In the genomic region with DNA sequence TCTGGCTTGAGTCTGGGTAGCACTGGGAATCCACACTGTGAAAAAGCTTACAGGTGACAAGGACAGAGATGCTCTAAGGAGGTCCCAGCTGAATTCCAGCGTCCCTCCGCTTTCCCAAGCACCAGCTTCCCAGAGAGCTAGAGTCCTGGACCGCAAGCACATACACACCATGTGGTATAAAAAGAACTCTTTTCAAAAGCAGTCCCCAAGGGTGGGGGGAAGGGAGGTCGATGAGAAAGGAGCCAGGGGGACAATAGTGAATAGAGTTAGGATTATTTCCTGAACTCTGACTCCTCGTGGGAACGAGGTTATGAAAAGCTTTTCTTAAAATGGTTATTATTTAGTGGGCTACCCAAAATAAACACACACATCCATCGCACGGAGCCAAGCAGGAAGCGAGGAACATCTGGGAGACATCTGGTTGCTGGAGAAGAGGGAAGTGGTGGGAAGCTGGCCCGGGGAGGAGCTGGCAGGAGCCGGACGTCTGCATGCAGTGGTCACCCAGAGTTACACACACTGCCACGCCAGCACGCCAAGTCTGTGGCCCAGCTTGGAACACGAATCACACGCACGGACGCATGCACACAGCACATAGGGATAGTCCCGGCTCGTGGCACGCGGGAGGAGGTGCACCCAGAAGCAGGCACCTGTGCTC, we compare ENCODE assay signal across 9 mouse cellular contexts. TPM values are rescaled to one million over a fixed set of nuclear protein-coding genes. Genes with fewer than 3 reads are reported as not detected.
DNase-seq lines count a peak whose midpoint lies in the region; ATAC-seq and TF ChIP-seq lines count a peak whose summit lies in the region.
"Had no signal": no experiment of that assay in that cellular context is flagged by ENCODE, and none has a peak within 500 bp of the region (broad histone marks: within the 10 kb centered on the region; RNA-seq: fewer than 3 reads in every experiment).

No protein-coding gene starts in this region.

- H3K27me3 ChIP-seq in liver, embryonic 12.5 days (replicated peaks): peaks cover 81% of the 10 kb centered on the region
- peaks cover 12% of the 10 kb centered on the region for H3K27me3 ChIP-seq in liver, postnatal 0 days (ENCODE audit: insufficient read depth, low read length)
- no peaks in the 10 kb centered on the region for H3K27me3 ChIP-seq in forebrain, postnatal 0 days (ENCODE audit: insufficient read depth, low read length)
- H3K27me3 ChIP-seq in hindbrain, embryonic 10.5 days (ENCODE audit: insufficient read depth, poor library complexity, severe bottlenecking): peaks cover 80% of the 10 kb centered on the region
- H3K27me3 ChIP-seq in limb, embryonic 11.5 days (ENCODE audit: control insufficient read depth, insufficient read depth, low read length): no peaks in the 10 kb centered on the region
- H3K27me3 ChIP-seq in stomach, postnatal 0 days (ENCODE audit: control insufficient read depth, insufficient read depth, low read length): no peaks in the 10 kb centered on the region

- H3K36me3 ChIP-seq in liver, embryonic 12.5 days: no peaks in the 10 kb centered on the region
- H3K36me3 ChIP-seq in liver, postnatal 0 days (replicated peaks; ENCODE audit: insufficient read depth, low read length): no peaks in the 10 kb centered on the region
- no peaks in the 10 kb centered on the region for H3K36me3 ChIP-seq in forebrain, postnatal 0 days (ENCODE audit: insufficient read depth)
- H3K36me3 ChIP-seq in hindbrain, embryonic 10.5 days: no peaks in the 10 kb centered on the region
- H3K36me3 ChIP-seq in limb, embryonic 11.5 days (ENCODE audit: control insufficient read depth, insufficient read depth, low read length): no peaks in the 10 kb centered on the region
- H3K36me3 ChIP-seq in stomach, postnatal 0 days (ENCODE audit: control insufficient read depth, insufficient read depth, low read length): no peaks in the 10 kb centered on the region
- H3K36me3 ChIP-seq: G1E had no signal

- TF ChIP-seq EP300 in liver, postnatal 0 days (IDR thresholded peaks at IDR 0.05; ENCODE audit: low read depth): no peak
- TF ChIP-seq EP300 in stomach, postnatal 0 days (optimal IDR thresholded peaks at IDR 0.05): no peak

- H3K27ac ChIP-seq in liver, embryonic 12.5 days: peak overlapping the region; percentile 25; the same call in 1 of the 2 replicates
- no peak overlapping the region for H3K27ac ChIP-seq in liver, postnatal 0 days (ENCODE audit: low read depth)
- H3K27ac ChIP-seq in forebrain, postnatal 0 days (ENCODE audit: low read depth, low read length): no peak overlapping the region
- peak overlapping the region; percentile 74 for H3K27ac ChIP-seq in hindbrain, embryonic 10.5 days
- H3K27ac ChIP-seq in limb, embryonic 11.5 days (replicated peaks; ENCODE audit: low read depth, low read length): peak overlapping the region; percentile 85
- H3K27ac ChIP-seq in stomach, postnatal 0 days (replicated peaks): peak overlapping the region; percentile 63

- WGBS in liver, embryonic 12.5 days (ENCODE audit: insufficient replicate concordance): 25% methylated on average over 22 of the region's 22 CpGs
- 20% methylated on average over 22 of the region's 22 CpGs for WGBS in liver, postnatal 0 days (ENCODE audit: insufficient replicate concordance)
- WGBS in forebrain, postnatal 0 days: 21% methylated on average over 22 of the region's 22 CpGs
- 51% methylated on average over 22 of the region's 22 CpGs for WGBS in hindbrain, embryonic 10.5 days
- 22% methylated on average over 22 of the region's 22 CpGs for WGBS in limb, embryonic 11.5 days
- 30% methylated on average over 22 of the region's 22 CpGs for WGBS in stomach, postnatal 0 days

- peaks cover 24% of the 10 kb centered on the region for H3K4me1 ChIP-seq in liver, embryonic 12.5 days
- H3K4me1 ChIP-seq in liver, postnatal 0 days (ENCODE audit: insufficient read depth): no peaks in the 10 kb centered on the region; the same call in 1 of the 2 replicates
- H3K4me1 ChIP-seq in forebrain, postnatal 0 days (ENCODE audit: insufficient read depth): 0 out of 2 replicates have a peak, but pooled peaks cover 6% of the 10 kb centered on the region
- H3K4me1 ChIP-seq in hindbrain, embryonic 10.5 days (replicated peaks): peaks cover 77% of the 10 kb centered on the region
- peaks cover 79% of the 10 kb centered on the region for H3K4me1 ChIP-seq in limb, embryonic 11.5 days (ENCODE audit: control insufficient read depth, insufficient read depth, low read length)
- H3K4me1 ChIP-seq in stomach, postnatal 0 days (replicated peaks; ENCODE audit: control insufficient read depth, insufficient read depth): peaks cover 7% of the 10 kb centered on the region; the same call in 1 of the 2 replicates

- no peak for DNase-seq in liver, postnatal 0 days
- no peak for DNase-seq in forebrain, postnatal 0 days
- peak; percentile 45 for DNase-seq in hindbrain, embryonic 10.5 days (ENCODE audit: low spot score)
- DNase-seq in limb, embryonic 11.5 days (ENCODE audit: low spot score): peak; percentile 78
- peak; percentile 26 for DNase-seq in stomach, postnatal 0 days (ENCODE audit: low spot score)

- no peak overlapping the region for H3K4me3 ChIP-seq in liver, embryonic 12.5 days
- no peak overlapping the region for H3K4me3 ChIP-seq in liver, postnatal 0 days (ENCODE audit: low read depth, low read length)
- H3K4me3 ChIP-seq in forebrain, postnatal 0 days (ENCODE audit: low read depth, low read length): no peak overlapping the region
- no peak overlapping the region for H3K4me3 ChIP-seq in hindbrain, embryonic 10.5 days
- no peak overlapping the region for H3K4me3 ChIP-seq in limb, embryonic 11.5 days (ENCODE audit: low read depth, low read length)
- no peak overlapping the region for H3K4me3 ChIP-seq in stomach, postnatal 0 days (ENCODE audit: low read depth, low read length)

- no peak overlapping the region for H3K4me2 ChIP-seq in liver, embryonic 12.5 days
- no peak overlapping the region for H3K4me2 ChIP-seq in liver, postnatal 0 days (ENCODE audit: low read depth, low read length)
- no peak overlapping the region for H3K4me2 ChIP-seq in forebrain, postnatal 0 days (ENCODE audit: low read depth)
- peak overlapping the region; percentile 23 for H3K4me2 ChIP-seq in limb, embryonic 11.5 days (ENCODE audit: low read depth, severe bottlenecking)
- H3K4me2 ChIP-seq in stomach, postnatal 0 days (replicated peaks; ENCODE audit: low read depth): peak overlapping the region; percentile 23; the same call in 1 of the 2 replicates

- H3K9me3 ChIP-seq in liver, embryonic 12.5 days (replicated peaks): no peaks in the 10 kb centered on the region
- H3K9me3 ChIP-seq in liver, postnatal 0 days (ENCODE audit: low read length): no peaks in the 10 kb centered on the region
- no peaks in the 10 kb centered on the region for H3K9me3 ChIP-seq in forebrain, postnatal 0 days (ENCODE audit: low read length)
- no peaks in the 10 kb centered on the region for H3K9me3 ChIP-seq in hindbrain, embryonic 10.5 days
- no peaks in the 10 kb centered on the region for H3K9me3 ChIP-seq in limb, embryonic 11.5 days (ENCODE audit: control insufficient read depth, low read length)
- no peaks in the 10 kb centered on the region for H3K9me3 ChIP-seq in stomach, postnatal 0 days (ENCODE audit: control insufficient read depth, low read length)

- no peak overlapping the region for H3K9ac ChIP-seq in liver, embryonic 12.5 days
- H3K9ac ChIP-seq in liver, postnatal 0 days (replicated peaks): no peak overlapping the region
- H3K9ac ChIP-seq in forebrain, postnatal 0 days: no peak overlapping the region
- 0 out of 2 replicates have a peak overlapping the region, but pooled peaks have one; percentile 9 for H3K9ac ChIP-seq in limb, embryonic 11.5 days (ENCODE audit: low read length)
- no peak overlapping the region for H3K9ac ChIP-seq in stomach, postnatal 0 days (ENCODE audit: low read length)

- TF ChIP-seq CTCF in liver, postnatal 0 days (IDR thresholded peaks at IDR 0.05; ENCODE audit: low read depth): no peak
- TF ChIP-seq CTCF in forebrain, postnatal 0 days (IDR thresholded peaks at IDR 0.05; ENCODE audit: low read depth): no peak
- TF ChIP-seq CTCF in stomach, postnatal 0 days (IDR thresholded peaks at IDR 0.05; ENCODE audit: low read depth): no peak

- ATAC-seq in liver, embryonic 12.5 days: no peak
- no peak for ATAC-seq in liver, postnatal 0 days
- peak; percentile 32; the same call in 1 of the 2 replicates for ATAC-seq in forebrain, postnatal 0 days
- no peak for ATAC-seq in limb, embryonic 11.5 days (ENCODE audit: insufficient number of reproducible peaks, low FRiP score, low TSS enrichment, low read depth)
- ATAC-seq in stomach, postnatal 0 days (ENCODE audit: low FRiP score, low TSS enrichment): peak; percentile 35; the same call in 1 of the 2 replicates
- ATAC-seq in monocyte, adult 5-6 weeks (replicated peaks; ENCODE audit: insufficient number of reproducible peaks, low FRiP score, low TSS enrichment, poor library complexity, severe bottlenecking): no peak
- ATAC-seq in megakaryocyte-erythroid progenitor cell, adult 5-6 weeks (replicated peaks; ENCODE audit: low FRiP score, low TSS enrichment, poor library complexity, severe bottlenecking): no peak

RNA-seq across cellular contexts. Expression of gene Unc5b, which starts 23.7 kb away (rescaled TPM):
- polyA plus RNA-seq in liver, embryonic 12.5 days (2016; fragmentation: Nextera tagmentation; extraction: Ambion mirVana): 1.3 and 1.4 TPM in 2 replicates
- polyA plus RNA-seq in liver, postnatal 0 days (2015; fragmentation: Nextera tagmentation; extraction: Ambion mirVana): 0.39 and 0.40 TPM in 2 replicates
- total RNA-seq in forebrain, postnatal 0 days (2014; rRNA removed): 8.5 and 15.9 TPM in 2 replicates
- polyA plus RNA-seq in forebrain, postnatal 0 days (2015; fragmentation: Nextera tagmentation; extraction: Ambion mirVana): 1.1 and 1.6 TPM in 2 replicates
- 2.4 and 2.6 TPM in 2 replicates for polyA plus RNA-seq in hindbrain, embryonic 10.5 days (2016; fragmentation: Nextera tagmentation; extraction: Ambion mirVana)
- 10.2 and 10.6 TPM in 2 replicates for polyA plus RNA-seq in limb, embryonic 11.5 days (2014; fragmentation: Nextera tagmentation; extraction: Ambion mirVana)
- polyA plus RNA-seq in stomach, postnatal 0 days (2015; fragmentation: Nextera tagmentation; extraction: Ambion mirVana): 3.8 and 4.1 TPM in 2 replicates
- total RNA-seq in monocyte, adult 5-6 weeks (2017): 0.38 TPM in 1 of 3 replicates, not detected in the others
- not detected in 2 replicates for total RNA-seq in megakaryocyte-erythroid progenitor cell, adult 5-6 weeks (2014; fragmentation: Nextera tagmentation)
- not detected in 2 replicates for total RNA-seq in megakaryocyte-erythroid progenitor cell, adult 5-6 weeks (2017)
- polyA plus RNA-seq: G1E had no signal

RNA-seq across cellular contexts. Expression of gene Slc29a3, which starts 55.1 kb away (rescaled TPM):
- 3.6 and 4.2 TPM in 2 replicates for polyA plus RNA-seq in liver, embryonic 12.5 days (2016; fragmentation: Nextera tagmentation; extraction: Ambion mirVana)
- 3.4 and 3.9 TPM in 2 replicates for polyA plus RNA-seq in liver, postnatal 0 days (2015; fragmentation: Nextera tagmentation; extraction: Ambion mirVana)
- total RNA-seq in forebrain, postnatal 0 days (2014; rRNA removed): 6.5 and 9.3 TPM in 2 replicates
- polyA plus RNA-seq in forebrain, postnatal 0 days (2015; fragmentation: Nextera tagmentation; extraction: Ambion mirVana): 7.8 and 11.6 TPM in 2 replicates
- 9.4 and 11.8 TPM in 2 replicates for polyA plus RNA-seq in hindbrain, embryonic 10.5 days (2016; fragmentation: Nextera tagmentation; extraction: Ambion mirVana)
- 6.4 and 6.8 TPM in 2 replicates for polyA plus RNA-seq in limb, embryonic 11.5 days (2014; fragmentation: Nextera tagmentation; extraction: Ambion mirVana)
- 3.4 and 5.8 TPM in 2 replicates for polyA plus RNA-seq in stomach, postnatal 0 days (2015; fragmentation: Nextera tagmentation; extraction: Ambion mirVana)
- 5.0 to 8.1 TPM (median 5.5 TPM) in 3 replicates for total RNA-seq in monocyte, adult 5-6 weeks (2017)
- total RNA-seq in megakaryocyte-erythroid progenitor cell, adult 5-6 weeks (2014; fragmentation: Nextera tagmentation): 5.9 and 12.6 TPM in 2 replicates
- 5.4 and 6.2 TPM in 2 replicates for total RNA-seq in megakaryocyte-erythroid progenitor cell, adult 5-6 weeks (2017)

Comparison
In these comparisons a context has a peak if more than half of its experiments do, and no peak if none do; other contexts are left out.
1. H3K27ac ChIP-seq: peak in liver, embryonic 12.5 days (single experiment), hindbrain, embryonic 10.5 days (single experiment), limb, embryonic 11.5 days (single experiment) and stomach, postnatal 0 days (single experiment); none in liver, postnatal 0 days (single experiment) and forebrain, postnatal 0 days (single experiment).
2. ATAC-seq: peak in forebrain, postnatal 0 days (single experiment) and stomach, postnatal 0 days (single experiment); none in liver, embryonic 12.5 days (single experiment), liver, postnatal 0 days (single experiment), limb, embryonic 11.5 days (single experiment), monocyte, adult 5-6 weeks (single experiment) and megakaryocyte-erythroid progenitor cell, adult 5-6 weeks (single experiment).
3. H3K4me2 ChIP-seq: peak in limb, embryonic 11.5 days (single experiment) and stomach, postnatal 0 days (single experiment); none in liver, embryonic 12.5 days (single experiment), liver, postnatal 0 days (single experiment) and forebrain, postnatal 0 days (single experiment).
4. DNase-seq: peak in hindbrain, embryonic 10.5 days (single experiment), limb, embryonic 11.5 days (single experiment) and stomach, postnatal 0 days (single experiment); none in liver, postnatal 0 days (single experiment) and forebrain, postnatal 0 days (single experiment).